Mouse (Mus musculus): ENCODE results near the gene Scgb1b11. TPM values are rescaled to one million over a fixed set of nuclear protein-coding genes. Genes with fewer than 3 reads are reported as not detected.
"Not testable (repeated sequence)": the region's sequence is repeated elsewhere in the genome, so short reads cannot be mapped to it uniquely, and the experiment has no call there.

Scgb1b11 gene
- not detected in 2 replicates for polyA plus RNA-seq (2016; fragmentation: Nextera tagmentation; extraction: Ambion mirVana)

DNA sequence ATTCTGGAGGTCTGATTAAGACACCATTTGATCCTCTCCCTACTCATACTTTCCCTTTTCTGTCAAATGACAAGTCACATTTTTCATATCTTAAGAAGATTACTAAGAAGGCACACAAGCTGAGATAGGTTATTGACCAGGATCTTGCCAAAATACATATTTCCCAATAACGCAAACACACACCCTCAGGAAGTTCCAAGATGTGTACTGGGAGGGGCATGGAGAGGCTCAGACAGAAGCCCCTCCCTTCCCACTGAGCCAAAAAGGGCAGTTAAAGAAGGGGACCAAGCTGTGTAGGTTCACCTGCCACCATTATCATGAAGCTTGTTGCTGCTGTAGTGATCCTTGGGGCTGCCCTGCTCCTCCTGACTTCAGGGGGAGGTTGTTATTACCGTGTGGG is at the start of gene Scgb1b11:
TSS of gene Scgb1b11 (plus strand) at position 301 of the 400 bp plus-strand sequence.
- not testable (repeated sequence) for ATAC-seq (ENCODE audit: low FRiP score); H3K4me1 ChIP-seq; H3K9me3 ChIP-seq (replicated peaks); H3K9ac ChIP-seq; H3K4me2 ChIP-seq (replicated peaks); H3K4me3 ChIP-seq; H3K36me3 ChIP-seq; H3K27me3 ChIP-seq; H3K27ac ChIP-seq
- no CpG with 5 or more reads among the region's 2 CpGs for WGBS

- H3K4me2 ChIP-seq (replicated peaks); H3K36me3 ChIP-seq; ATAC-seq (ENCODE audit: low FRiP score); H3K27ac ChIP-seq; H3K9ac ChIP-seq; H3K27me3 ChIP-seq; H3K4me1 ChIP-seq; H3K4me3 ChIP-seq; H3K9me3 ChIP-seq (replicated peaks): not testable (repeated sequence)
- 68% methylated on average over 2 of the region's 2 CpGs for WGBS
These were observed 11.6 kb upstream of the Scgb1b11 start, which contains the start of gene Scgb2b11 for GRCm38 (mm10) chr7:32211045-32211444. TSS of gene Scgb2b11 (minus strand) at chr7:32211145.

Other genes starting within 250 kb of the Scgb1b11 start
- gene Scgb1b10, start 122.0 kb upstream of the Scgb1b11 start, polyA plus RNA-seq (2016; fragmentation: Nextera tagmentation; extraction: Ambion mirVana) = not detected in 2 replicates
- gene Scgb2b11, start 11.7 kb upstream of the Scgb1b11 start, polyA plus RNA-seq (2016; fragmentation: Nextera tagmentation; extraction: Ambion mirVana) = not detected in 2 replicates
- gene Scgb2b12, start 104.4 kb downstream of the Scgb1b11 start, polyA plus RNA-seq (2016; fragmentation: Nextera tagmentation; extraction: Ambion mirVana) = not detected in 2 replicates
- gene Scgb1b12, start 111.3 kb downstream of the Scgb1b11 start, polyA plus RNA-seq (2016; fragmentation: Nextera tagmentation; extraction: Ambion mirVana) = not detected in 2 replicates
- not detected in 2 replicates for gene Scgb1b29, start 218.7 kb downstream of the Scgb1b11 start, polyA plus RNA-seq (2016; fragmentation: Nextera tagmentation; extraction: Ambion mirVana)